8 mouse cellular contexts compared by ENCODE assay signal in the genomic region with DNA sequence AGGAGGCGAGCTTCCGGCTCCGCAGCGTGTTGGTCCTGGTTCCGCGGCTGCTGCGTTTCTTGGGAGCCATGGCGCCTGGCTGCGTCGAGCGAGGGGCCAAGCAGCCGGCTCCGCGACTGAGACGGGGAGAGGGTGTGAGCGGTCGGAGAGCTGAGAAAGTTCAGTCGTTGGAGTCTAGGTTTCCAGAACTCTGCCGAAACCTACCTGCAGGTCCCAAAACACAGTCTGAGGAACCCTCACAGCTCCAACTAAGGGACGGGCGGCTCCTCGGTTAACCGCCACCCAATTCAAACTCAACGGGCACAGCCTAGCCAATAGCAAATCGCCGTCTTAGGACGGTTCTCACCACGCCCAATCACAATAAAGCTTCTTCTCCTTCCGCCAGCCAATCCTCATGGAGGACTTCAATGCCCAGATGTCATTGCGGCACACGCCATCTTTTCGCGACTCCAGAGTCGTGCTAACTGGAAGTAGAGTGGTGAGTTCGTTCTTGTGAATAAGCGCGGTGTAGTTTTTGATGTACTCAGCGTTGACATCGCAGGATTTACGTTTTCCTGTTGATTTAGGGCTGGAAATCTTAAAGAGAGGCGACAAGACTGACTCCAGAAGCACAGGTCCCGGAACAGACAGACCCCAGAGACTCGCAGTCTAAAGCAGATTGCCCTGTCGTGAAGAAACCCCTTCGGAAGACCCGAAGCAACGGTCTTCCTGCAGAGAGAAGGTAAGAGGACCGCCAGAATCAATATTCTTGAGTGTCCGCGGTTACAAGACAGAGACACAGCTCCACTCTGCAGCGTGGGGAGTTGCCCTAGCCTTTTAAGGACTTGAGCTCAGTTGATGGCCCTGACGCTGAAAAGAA. TPM values are rescaled to one million over a fixed set of nuclear protein-coding genes. Genes with fewer than 3 reads are reported as not detected.
DNase-seq lines count a peak whose midpoint lies in the region; ATAC-seq and TF ChIP-seq lines count a peak whose summit lies in the region.

Gene 9930104L06Rik (plus strand): TSS at position 436 of the 859 bp plus-strand sequence.

- H3K9ac ChIP-seq in MEL (ENCODE audit: control insufficient read depth, low read depth, low read length, poor library complexity, severe bottlenecking) = peak within 1 kb of the TSS; percentile 95
- H3K9ac ChIP-seq in forebrain, postnatal 0 days = peak within 1 kb of the TSS; percentile 57
- H3K9ac ChIP-seq in lung, embryonic 15.5 days = peak within 1 kb of the TSS; percentile 83

- H3K9me3 ChIP-seq in MEL (replicated peaks; ENCODE audit: insufficient read depth, low read length) = no peaks in the 10 kb centered on the region
- H3K9me3 ChIP-seq in forebrain, postnatal 0 days (ENCODE audit: low read length) = no peaks in the 10 kb centered on the region
- H3K9me3 ChIP-seq in lung, embryonic 15.5 days = no peaks in the 10 kb centered on the region

- peak; percentile 60 to 91 for TF ChIP-seq POLR2A in MEL (IDR thresholded peaks at IDR 0.05; ENCODE audit: control insufficient read depth in 1 of 2, insufficient read depth in 1 of 2, low read depth in 1 of 2, low read length in 2 of 2, poor library complexity in 1 of 2)
- TF ChIP-seq POLR2A in cerebellum, adult 2 months (IDR thresholded peaks at IDR 0.05; ENCODE audit: borderline replicate concordance, insufficient read depth, low read length) = peak; percentile 84; the same call in 1 of the 2 replicates

- no peaks in the 10 kb centered on the region for H3K27me3 ChIP-seq in MEL (ENCODE audit: control insufficient read depth in 1 of 2, insufficient read depth in 2 of 2, low read length in 2 of 2)
- H3K27me3 ChIP-seq in cerebellum, adult 2 months (ENCODE audit: control insufficient read depth, insufficient read depth, low read length) = no peaks in the 10 kb centered on the region
- no peaks in the 10 kb centered on the region for H3K27me3 ChIP-seq in forebrain, postnatal 0 days (ENCODE audit: insufficient read depth, low read length)
- H3K27me3 ChIP-seq in lung, embryonic 15.5 days = no peaks in the 10 kb centered on the region

- no peak for TF ChIP-seq CTCF in MEL (IDR thresholded peaks at IDR 0.05 in 2 of 3, conservative IDR thresholded peaks at IDR 0.05 in 1 of 3; ENCODE audit: control insufficient read depth in 1 of 3, insufficient read depth in 1 of 3, low read depth in 2 of 3, low read length in 3 of 3, poor library complexity in 1 of 3, severe bottlenecking in 1 of 3)
- no peak for TF ChIP-seq CTCF in cerebellum, adult 2 months (IDR thresholded peaks at IDR 0.05; ENCODE audit: borderline replicate concordance, insufficient read depth, low read depth, low read length)
- no peak for TF ChIP-seq CTCF in forebrain, postnatal 0 days (IDR thresholded peaks at IDR 0.05; ENCODE audit: low read depth)

- H3K4me1 ChIP-seq in MEL (ENCODE audit: control insufficient read depth in 1 of 2, insufficient read depth in 2 of 2, low read length in 2 of 2) = peaks cover 5 to 7% of the 10 kb centered on the region in 2 experiments; a peak in 3 of 4 replicates
- no peaks in the 10 kb centered on the region for H3K4me1 ChIP-seq in cerebellum, adult 2 months (ENCODE audit: control insufficient read depth, insufficient read depth, low read length)
- peaks cover 5% of the 10 kb centered on the region for H3K4me1 ChIP-seq in forebrain, postnatal 0 days (ENCODE audit: insufficient read depth)
- peaks cover 18% of the 10 kb centered on the region for H3K4me1 ChIP-seq in lung, embryonic 15.5 days

- peak within 1 kb of the TSS; percentile 80 to 96 for H3K4me3 ChIP-seq in MEL (ENCODE audit: control insufficient read depth in 1 of 2, insufficient read depth in 1 of 2, low read depth in 2 of 2, low read length in 2 of 2)
- H3K4me3 ChIP-seq in cerebellum, adult 2 months (replicated peaks; ENCODE audit: insufficient read depth, low read depth, low read length) = peak within 1 kb of the TSS; percentile 87
- H3K4me3 ChIP-seq in forebrain, postnatal 0 days (ENCODE audit: low read depth, low read length) = peak within 1 kb of the TSS; percentile 62
- peak within 1 kb of the TSS; percentile 97 for H3K4me3 ChIP-seq in lung, embryonic 15.5 days

- peak; percentile 99 for DNase-seq in MEL (ENCODE audit: low read depth, low spot score)
- DNase-seq in cerebellum, adult 2 months = peak; percentile 96
- peak; percentile 99 for DNase-seq in forebrain, postnatal 0 days
- DNase-seq in heart, postnatal 4 days = peak; percentile 93
- DNase-seq in layer of hippocampus, adult 8-10 months (ENCODE audit: low spot score in 2 of 2) = peak; percentile 95 to 96
- peak; percentile 91 for DNase-seq in ovary, adult 18-20 months (ENCODE audit: low spot score)
- DNase-seq in thymus, postnatal 0 days (ENCODE audit: low spot score) = peak; percentile 97

- H3K4me2 ChIP-seq in forebrain, postnatal 0 days (ENCODE audit: low read depth) = peak within 1 kb of the TSS; percentile 75
- peak within 1 kb of the TSS; percentile 76 for H3K4me2 ChIP-seq in lung, embryonic 15.5 days

- WGBS in cerebellum, adult 2 months = under 1% methylated on average over 52 of the region's 52 CpGs
- WGBS in forebrain, postnatal 0 days = 2% methylated on average over 52 of the region's 52 CpGs
- under 1% methylated on average over 52 of the region's 52 CpGs for WGBS in lung, embryonic 15.5 days

- peak; percentile 100 for ATAC-seq in forebrain, postnatal 0 days
- ATAC-seq in lung, embryonic 15.5 days (ENCODE audit: borderline replicate concordance, extremely low read depth, low FRiP score, low TSS enrichment) = peak; percentile 99

- peak within 1 kb of the TSS; percentile 73 for H3K27ac ChIP-seq in MEL (ENCODE audit: control insufficient read depth, low read depth, low read length)
- no peak within 1 kb of the TSS for H3K27ac ChIP-seq in cerebellum, adult 2 months (ENCODE audit: insufficient read depth, low read length)
- no peak within 1 kb of the TSS for H3K27ac ChIP-seq in forebrain, postnatal 0 days (ENCODE audit: low read depth, low read length)
- H3K27ac ChIP-seq in lung, embryonic 15.5 days = peak within 1 kb of the TSS; percentile 68

- no peak for TF ChIP-seq RAD21 in MEL (IDR thresholded peaks at IDR 0.05; ENCODE audit: low read depth, low read length)

- TF ChIP-seq EP300 in MEL (IDR thresholded peaks at IDR 0.05; ENCODE audit: low read depth in 1 of 2, low read length in 2 of 2) = no peak

- peaks cover 0 to 12% of the 10 kb centered on the region in 2 experiments; a peak in 2 of 4 replicates for H3K36me3 ChIP-seq in MEL (ENCODE audit: control insufficient read depth in 1 of 2, insufficient read depth in 2 of 2, low read length in 2 of 2)
- peaks cover 17% of the 10 kb centered on the region; the same call in 1 of the 2 replicates for H3K36me3 ChIP-seq in forebrain, postnatal 0 days (ENCODE audit: insufficient read depth)
- peaks cover 20% of the 10 kb centered on the region for H3K36me3 ChIP-seq in lung, embryonic 15.5 days

- peaks cover 25% of the 10 kb centered on the region for H3K79me2 ChIP-seq in MEL (ENCODE audit: control insufficient read depth, insufficient read depth, low read length, poor library complexity)

TF ChIP-seq in MEL, 35 proteins besides CTCF, POLR2A, EP300 and RAD21:
- TF ChIP-seq SIN3A (IDR thresholded peaks at IDR 0.05; ENCODE audit: low read length) (peak; percentile 100), E2F4 (IDR thresholded peaks at IDR 0.05; ENCODE audit: borderline replicate concordance, low read depth, low read length) (no peak), KAT2A (conservative IDR thresholded peaks at IDR 0.05; ENCODE audit: low read depth, low read length) (peak; percentile 99), CHD2 (IDR thresholded peaks at IDR 0.05; ENCODE audit: low read length) (peak; percentile 93), TBP (IDR thresholded peaks at IDR 0.05; ENCODE audit: low read depth, low read length) (peak; percentile 82), USF1 (IDR thresholded peaks at IDR 0.05; ENCODE audit: low read depth, low read length) (no peak), MXI1 (IDR thresholded peaks at IDR 0.05; ENCODE audit: low read depth, low read length) (peak; percentile 98), MYC (IDR thresholded peaks at IDR 0.05; ENCODE audit: low read depth, low read length) (peak; percentile 91), RCOR1 (IDR thresholded peaks at IDR 0.05; ENCODE audit: low read depth, low read length) (no peak), NELFE (IDR thresholded peaks at IDR 0.05; ENCODE audit: low read depth, low read length) (peak; percentile 80), ETS1 (IDR thresholded peaks at IDR 0.05; ENCODE audit: low read depth, low read length) (no peak), POLR2AphosphoS2 (IDR thresholded peaks at IDR 0.05; ENCODE audit: low read length) (0 out of 2 replicates have a peak, but pooled peaks have one; percentile 49), HCFC1 (IDR thresholded peaks at IDR 0.05; ENCODE audit: low read depth, low read length) (peak; percentile 100), BHLHE40 (IDR thresholded peaks at IDR 0.05; ENCODE audit: borderline replicate concordance, low read depth, low read length) (no peak), POLR2AphosphoS5 (IDR thresholded peaks at IDR 0.05; ENCODE audit: borderline replicate concordance, low read depth, low read length) (no peak), ZMIZ1 (IDR thresholded peaks at IDR 0.05; ENCODE audit: low read depth, low read length) (0 out of 2 replicates have a peak, but pooled peaks have one; percentile 50), USF2 (IDR thresholded peaks at IDR 0.05; ENCODE audit: borderline replicate concordance in 1 of 2, insufficient read depth in 1 of 2, low read depth in 1 of 2, low read length in 2 of 2) (no peak), ELF1 (IDR thresholded peaks at IDR 0.05; ENCODE audit: low read depth, low read length) (peak; percentile 75), TAL1 (IDR thresholded peaks at IDR 0.05; ENCODE audit: low read length) (no peak), MAX (IDR thresholded peaks at IDR 0.05; ENCODE audit: low read length) (peak; percentile 65)

RNA-seq across cellular contexts. Expression of gene 9930104L06Rik, which starts in this region (rescaled TPM):
- 12.2 and 17.3 TPM in 2 replicates for total RNA-seq in MEL (2012; rRNA removed)
- 10 to 100 TPM in 1 of 2 experiments, not detected in 1; 15.5 TPM for polyA plus RNA-seq in MEL (2012; ENCODE audit: insufficient read depth in 1 of 2, insufficient read length in 2 of 2, low read depth in 1 of 2, low replicate concordance in 2 of 2, missing spikeins in 1 of 2)
- polyA plus RNA-seq in cerebellum, adult 2 months (2012; rRNA removed) = 24.0 TPM in 2 replicates
- total RNA-seq in forebrain, postnatal 0 days (2014; rRNA removed) = 12.4 and 36.1 TPM in 2 replicates
- 6.0 and 8.7 TPM in 2 replicates for polyA plus RNA-seq in forebrain, postnatal 0 days (2015; fragmentation: Nextera tagmentation; extraction: Ambion mirVana)
- total RNA-seq in heart, postnatal 4 days (2021) = 10 to 100 TPM in 1 of 2 experiments, 1 to 10 TPM in 1; 8.6 to 12.0 TPM
- 10 to 100 TPM; 19.6 to 26.9 (median 25.3) TPM for total RNA-seq in layer of hippocampus, adult 8-10 months (2022)
- polyA plus RNA-seq in lung, embryonic 15.5 days (2015; fragmentation: Nextera tagmentation; extraction: Ambion mirVana) = 11.9 and 13.1 TPM in 2 replicates
- polyA plus RNA-seq in thymus, postnatal 0 days (2015; fragmentation: Nextera tagmentation; extraction: Ambion mirVana) = 9.0 and 10.6 TPM in 2 replicates

Comparison
In these comparisons a context has a peak if more than half of its experiments do, and no peak if none do; other contexts are left out.
1. H3K27ac ChIP-seq: peak in MEL (single experiment) and lung, embryonic 15.5 days (single experiment); none in cerebellum, adult 2 months (single experiment) and forebrain, postnatal 0 days (single experiment).
2. Peak in every context shown above with its lines, with median percentiles within 50 percentile points of each other: DNase-seq, H3K4me3 ChIP-seq and H3K9ac ChIP-seq.